Mouse (Mus musculus): ENCODE results near the gene Cacna1c.

DNA sequence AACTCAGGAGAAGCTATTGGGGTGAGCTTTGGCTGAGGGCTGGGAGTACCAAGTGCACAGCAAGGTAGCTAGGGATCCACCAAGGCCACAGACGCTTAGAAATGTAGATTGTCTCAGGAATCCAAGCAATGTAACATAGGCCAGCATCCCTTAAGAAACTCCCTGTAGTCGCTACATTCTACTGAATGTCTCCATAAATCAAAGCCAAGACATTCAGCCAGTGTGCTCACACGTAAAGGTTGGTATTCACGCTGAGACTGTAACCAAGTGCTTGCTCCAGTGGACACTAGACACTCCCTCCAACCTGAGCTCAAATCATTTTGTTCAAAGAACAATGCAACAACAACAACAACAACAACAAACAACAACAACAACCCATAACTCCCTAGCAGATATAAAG, 368.0 kb downstream of the Cacna1c start:
- no peak for TF ChIP-seq POLR2A (IDR thresholded peaks at IDR 0.05; ENCODE audit: insufficient read depth, low read length)
- no peak for TF ChIP-seq CTCF (IDR thresholded peaks at IDR 0.05; ENCODE audit: low read depth, low read length)

Data from ES-Bruce4 (cell line).